Mouse (Mus musculus) mouse trophoblast stem cell (cell line): ENCODE results near the gene Fam72a.

Source experiments
- in situ Hi-C, 2 experiments: fragments of 300-500 bp; cut with MseI, MboI; formaldehyde crosslinking; loops; 2 replicates in 1 of 2; 3 replicates in 1 of 2; pipeline ENCODE4 v1.15.1; 2025

The Fam72a gene

GRCm38 (mm10) chr1:131527281-131528080 lies at the start of gene Fam72a, which contains the start of gene Srgap2:
Gene Fam72a, plus strand, starts transcription at chr1:131527903.
Gene Srgap2, minus strand, starts transcription at chr1:131527352.
- in situ Hi-C loops = no loop called here

- in situ Hi-C loops = no loop called here
Observed at GRCm38 (mm10) chr1:131478770-131479305, 48.9 kb upstream of the Fam72a start.

GRCm38 (mm10) chr1:131481391-131481790 lies 46.3 kb upstream of the Fam72a start:
- in situ Hi-C loops = no loop called here

- in situ Hi-C loops = no loop called here
Observed at GRCm38 (mm10) chr1:131482242-131482641, 45.5 kb upstream of the Fam72a start.

- in situ Hi-C loops = no loop called here
Observed at GRCm38 (mm10) chr1:131486094-131486850, 41.4 kb upstream of the Fam72a start.

GRCm38 (mm10) chr1:131489312-131489711 lies 38.4 kb upstream of the Fam72a start:
- in situ Hi-C loops = no loop called here

- in situ Hi-C loops = no loop called here
Observed at GRCm38 (mm10) chr1:131491579-131491978, 36.1 kb upstream of the Fam72a start.

- in situ Hi-C loops = no loop called here
Observed at GRCm38 (mm10) chr1:131492360-131492759, 35.3 kb upstream of the Fam72a start.

- in situ Hi-C loops = no loop called here
Observed at GRCm38 (mm10) chr1:131493966-131494898, 33.5 kb upstream of the Fam72a start.

- in situ Hi-C loops = no loop called here
Observed at GRCm38 (mm10) chr1:131498231-131498630, 29.5 kb upstream of the Fam72a start.

GRCm38 (mm10) chr1:131501681-131502080 lies 26.0 kb upstream of the Fam72a start:
- in situ Hi-C loops = no loop called here

GRCm38 (mm10) chr1:131511131-131511530 lies 16.6 kb upstream of the Fam72a start:
- in situ Hi-C loops = no loop called here

GRCm38 (mm10) chr1:131511661-131512500 lies 15.8 kb upstream of the Fam72a start:
- in situ Hi-C loops = no loop called here

- in situ Hi-C loops = no loop called here
Observed at GRCm38 (mm10) chr1:131513136-131513535, 14.6 kb upstream of the Fam72a start.

- in situ Hi-C loops = no loop called here
Observed at GRCm38 (mm10) chr1:131514197-131514596, 13.5 kb upstream of the Fam72a start.

- in situ Hi-C loops = no loop called here
Observed at GRCm38 (mm10) chr1:131516588-131516987, 11.1 kb upstream of the Fam72a start.

- in situ Hi-C loops = no loop called here
Observed at GRCm38 (mm10) chr1:131523794-131524193, 3.9 kb upstream of the Fam72a start.

GRCm38 (mm10) chr1:131525101-131525585 lies 2.6 kb upstream of the Fam72a start:
- in situ Hi-C loops = no loop called here

GRCm38 (mm10) chr1:131525586-131526271 lies 2.0 kb upstream of the Fam72a start:
- in situ Hi-C loops = no loop called here
